Mouse (Mus musculus): ENCODE measurements around the gene Bmper. TPM values are rescaled to one million over a fixed set of nuclear protein-coding genes. Genes with fewer than 3 reads are reported as not detected.

Gene Bmper
- polyA plus RNA-seq, 1 experiment from 2014 or later, result 26.7 TPM

GRCm38 (mm10) chr9:23246389-23246788 lies 23.5 kb downstream of the Bmper start:
- H3K27ac ChIP-seq (ENCODE audit: low read depth, low read length), result no peak overlapping the region; the same call in 1 of the 2 replicates
- H3K4me1 ChIP-seq (ENCODE audit: control insufficient read depth, insufficient read depth, low read length), result no peaks in the 10 kb centered on the region
- no peak overlapping the region for H3K9ac ChIP-seq (ENCODE audit: low read depth, low read length)
- no peak overlapping the region for H3K4me3 ChIP-seq (ENCODE audit: low read length)
- H3K36me3 ChIP-seq (ENCODE audit: control insufficient read depth, insufficient read depth, low read length), result no peaks in the 10 kb centered on the region
- H3K27me3 ChIP-seq (ENCODE audit: control insufficient read depth, insufficient read depth, low read length), result no peaks in the 10 kb centered on the region
- ATAC-seq (ENCODE audit: low FRiP score, low TSS enrichment), result no peak
- no peaks in the 10 kb centered on the region for H3K9me3 ChIP-seq (ENCODE audit: control insufficient read depth, low read length)
- 49% methylated on average over 9 of the region's 9 CpGs for WGBS
- H3K4me2 ChIP-seq (replicated peaks; ENCODE audit: low read depth, low read length), result no peak overlapping the region

GRCm38 (mm10) chr9:23250026-23250425 lies 27.1 kb downstream of the Bmper start:
- no peaks in the 10 kb centered on the region for H3K9me3 ChIP-seq (ENCODE audit: control insufficient read depth, low read length)
- peak; percentile 76 for ATAC-seq (ENCODE audit: low FRiP score, low TSS enrichment)
- 4% methylated on average over 5 of the region's 5 CpGs for WGBS
- no peaks in the 10 kb centered on the region for H3K27me3 ChIP-seq (ENCODE audit: control insufficient read depth, insufficient read depth, low read length)
- 0 out of 2 replicates have a peak, but pooled peaks cover 3% of the 10 kb centered on the region for H3K4me1 ChIP-seq (ENCODE audit: control insufficient read depth, insufficient read depth, low read length)
- H3K4me3 ChIP-seq (ENCODE audit: low read length), result no peak overlapping the region
- no peaks in the 10 kb centered on the region for H3K36me3 ChIP-seq (ENCODE audit: control insufficient read depth, insufficient read depth, low read length)
- no peak overlapping the region for H3K27ac ChIP-seq (ENCODE audit: low read depth, low read length)
- H3K4me2 ChIP-seq (replicated peaks; ENCODE audit: low read depth, low read length), result no peak overlapping the region
- H3K9ac ChIP-seq (ENCODE audit: low read depth, low read length), result no peak overlapping the region

DNA sequence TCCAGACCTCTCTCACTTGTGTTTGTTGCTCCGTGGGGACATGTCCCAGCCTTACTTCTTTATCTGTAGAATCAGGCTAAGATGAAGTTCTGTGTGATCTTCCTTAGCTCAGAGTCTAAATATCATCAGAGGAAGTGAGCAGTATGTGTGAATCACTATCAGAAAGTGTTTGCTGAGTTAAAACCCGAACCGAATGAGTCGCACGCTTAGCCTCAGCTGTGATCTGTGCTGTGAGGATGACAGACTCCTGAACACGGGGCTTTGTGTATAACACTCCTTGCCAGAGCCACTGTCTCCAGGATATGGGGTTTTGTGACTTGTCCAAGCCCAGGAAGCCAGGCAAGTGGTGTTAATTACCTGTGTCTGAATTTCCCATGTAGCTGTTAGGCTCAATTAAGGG lies 28.1 kb downstream of the Bmper start:
- 0 out of 2 replicates have a peak, but pooled peaks cover 3% of the 10 kb centered on the region for H3K4me1 ChIP-seq (ENCODE audit: control insufficient read depth, insufficient read depth, low read length)
- no peaks in the 10 kb centered on the region for H3K9me3 ChIP-seq (ENCODE audit: control insufficient read depth, low read length)
- ATAC-seq (ENCODE audit: low FRiP score, low TSS enrichment), result no peak
- no peak overlapping the region for H3K27ac ChIP-seq (ENCODE audit: low read depth, low read length)
- H3K4me3 ChIP-seq (ENCODE audit: low read length), result no peak overlapping the region
- H3K9ac ChIP-seq (ENCODE audit: low read depth, low read length), result no peak overlapping the region
- no peaks in the 10 kb centered on the region for H3K36me3 ChIP-seq (ENCODE audit: control insufficient read depth, insufficient read depth, low read length)
- H3K4me2 ChIP-seq (replicated peaks; ENCODE audit: low read depth, low read length), result no peak overlapping the region
- no peaks in the 10 kb centered on the region for H3K27me3 ChIP-seq (ENCODE audit: control insufficient read depth, insufficient read depth, low read length)
- WGBS, result 75% methylated on average over 6 of the region's 6 CpGs

DNA sequence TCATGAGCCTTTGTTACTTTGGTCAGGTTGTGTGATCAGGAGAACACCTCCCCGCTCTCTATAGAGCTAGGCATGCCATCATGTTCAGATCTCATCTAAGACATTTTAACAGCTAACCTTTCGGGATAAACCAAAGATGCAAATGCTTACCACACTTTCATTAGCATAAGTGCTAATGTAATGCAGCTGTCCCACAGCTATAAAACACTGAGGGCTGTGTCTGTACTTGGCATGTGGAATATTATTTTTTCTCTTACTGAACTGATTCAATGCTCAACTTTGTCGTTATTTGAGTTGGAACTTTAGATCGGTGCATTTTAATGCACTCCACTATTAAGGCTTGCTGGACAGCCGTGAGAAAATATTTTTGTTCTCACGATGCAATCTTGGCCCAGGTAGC lies 30.7 kb downstream of the Bmper start:
- Histone ChIP-seq H3K9ac (ENCODE audit: low read depth, low read length) (no peak overlapping the region), H3K4me2 (replicated peaks; ENCODE audit: low read depth, low read length) (no peak overlapping the region), H3K4me3 (ENCODE audit: low read length) (no peak overlapping the region), H3K27ac (ENCODE audit: low read depth, low read length) (no peak overlapping the region), H3K36me3 (ENCODE audit: control insufficient read depth, insufficient read depth, low read length) (no peaks in the 10 kb centered on the region), H3K27me3 (ENCODE audit: control insufficient read depth, insufficient read depth, low read length) (no peaks in the 10 kb centered on the region), H3K4me1 (ENCODE audit: control insufficient read depth, insufficient read depth, low read length) (0 out of 2 replicates have a peak, but pooled peaks cover 3% of the 10 kb centered on the region), H3K9me3 (ENCODE audit: control insufficient read depth, low read length) (no peaks in the 10 kb centered on the region)
- ATAC-seq (ENCODE audit: low FRiP score, low TSS enrichment), result no peak
- WGBS, result 71% methylated on average over 6 of the region's 6 CpGs

- H3K4me2 ChIP-seq (replicated peaks; ENCODE audit: low read depth, low read length), result peak overlapping the region; percentile 42
- WGBS, result 56% methylated on average over 37 of the region's 37 CpGs
- H3K4me3 ChIP-seq (ENCODE audit: low read length), result no peak overlapping the region; the same call in 1 of the 2 replicates
- H3K27ac ChIP-seq (ENCODE audit: low read depth, low read length), result no peak overlapping the region
- H3K4me1 ChIP-seq (ENCODE audit: control insufficient read depth, insufficient read depth, low read length), result 0 out of 2 replicates have a peak, but pooled peaks cover 3% of the 10 kb centered on the region
- H3K9me3 ChIP-seq (ENCODE audit: control insufficient read depth, low read length), result no peaks in the 10 kb centered on the region
- no peaks in the 10 kb centered on the region for H3K36me3 ChIP-seq (ENCODE audit: control insufficient read depth, insufficient read depth, low read length)
- no peak overlapping the region for H3K9ac ChIP-seq (ENCODE audit: low read depth, low read length)
- H3K27me3 ChIP-seq (ENCODE audit: control insufficient read depth, insufficient read depth, low read length), result no peaks in the 10 kb centered on the region
- no peak for ATAC-seq (ENCODE audit: low FRiP score, low TSS enrichment)
Measured at GRCm38 (mm10) chr9:23254237-23255214, 31.6 kb downstream of the Bmper start.

DNA sequence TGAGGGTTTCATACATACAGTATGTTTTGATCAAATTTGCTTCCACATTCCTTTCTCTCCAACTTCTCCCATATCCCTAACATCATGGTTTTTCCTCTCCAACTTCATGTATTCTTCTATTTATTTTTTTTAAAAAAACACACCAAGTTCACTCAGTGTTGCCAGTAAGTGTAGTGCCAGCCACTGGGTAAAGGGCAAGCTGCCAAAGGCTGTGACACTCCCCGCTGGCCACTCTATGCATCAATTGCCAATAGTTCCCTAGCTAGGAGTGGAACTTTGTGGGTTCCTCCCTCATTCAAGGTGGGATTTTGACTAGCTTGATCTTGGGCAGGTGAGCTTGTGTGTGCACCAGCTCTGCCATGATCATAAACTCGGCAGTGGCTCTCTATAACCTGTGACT lies 33.0 kb downstream of the Bmper start:
- 93% methylated on average over 2 of the region's 2 CpGs for WGBS
- no peak for ATAC-seq (ENCODE audit: low FRiP score, low TSS enrichment)
- H3K4me2 ChIP-seq (replicated peaks; ENCODE audit: low read depth, low read length), result no peak overlapping the region

GRCm38 (mm10) chr9:23256576-23256975 lies 33.7 kb downstream of the Bmper start:
- Histone ChIP-seq H3K9ac (ENCODE audit: low read depth, low read length) (no peak overlapping the region), H3K4me2 (replicated peaks; ENCODE audit: low read depth, low read length) (no peak overlapping the region), H3K27ac (ENCODE audit: low read depth, low read length) (no peak overlapping the region), H3K9me3 (ENCODE audit: control insufficient read depth, low read length) (no peaks in the 10 kb centered on the region), H3K36me3 (ENCODE audit: control insufficient read depth, insufficient read depth, low read length) (no peaks in the 10 kb centered on the region), H3K27me3 (ENCODE audit: control insufficient read depth, insufficient read depth, low read length) (no peaks in the 10 kb centered on the region), H3K4me3 (ENCODE audit: low read length) (no peak overlapping the region), H3K4me1 (ENCODE audit: control insufficient read depth, insufficient read depth, low read length) (0 out of 2 replicates have a peak, but pooled peaks cover 3% of the 10 kb centered on the region)
- no peak for ATAC-seq (ENCODE audit: low FRiP score, low TSS enrichment)
- 92% methylated on average over 2 of the region's 2 CpGs for WGBS

More for the DNA sequence above, 33.0 kb downstream of the Bmper start:
- Histone ChIP-seq H3K27me3 (ENCODE audit: control insufficient read depth, insufficient read depth, low read length) (no peaks in the 10 kb centered on the region), H3K9me3 (ENCODE audit: control insufficient read depth, low read length) (no peaks in the 10 kb centered on the region), H3K4me1 (ENCODE audit: control insufficient read depth, insufficient read depth, low read length) (0 out of 2 replicates have a peak, but pooled peaks cover 3% of the 10 kb centered on the region), H3K9ac (ENCODE audit: low read depth, low read length) (no peak overlapping the region), H3K36me3 (ENCODE audit: control insufficient read depth, insufficient read depth, low read length) (no peaks in the 10 kb centered on the region), H3K4me3 (ENCODE audit: low read length) (no peak overlapping the region), H3K27ac (ENCODE audit: low read depth, low read length) (no peak overlapping the region)

GRCm38 (mm10) chr9:23261834-23262233 lies 39.0 kb downstream of the Bmper start:
- Histone ChIP-seq H3K4me1 (ENCODE audit: control insufficient read depth, insufficient read depth, low read length) (no peaks in the 10 kb centered on the region), H3K4me2 (replicated peaks; ENCODE audit: low read depth, low read length) (no peak overlapping the region), H3K27me3 (ENCODE audit: control insufficient read depth, insufficient read depth, low read length) (no peaks in the 10 kb centered on the region), H3K36me3 (ENCODE audit: control insufficient read depth, insufficient read depth, low read length) (no peaks in the 10 kb centered on the region), H3K9ac (ENCODE audit: low read depth, low read length) (no peak overlapping the region), H3K9me3 (ENCODE audit: control insufficient read depth, low read length) (no peaks in the 10 kb centered on the region), H3K4me3 (ENCODE audit: low read length) (no peak overlapping the region), H3K27ac (ENCODE audit: low read depth, low read length) (no peak overlapping the region)
- WGBS, result 81% methylated on average over 3 of the region's 3 CpGs
- ATAC-seq (ENCODE audit: low FRiP score, low TSS enrichment), result no peak

DNA sequence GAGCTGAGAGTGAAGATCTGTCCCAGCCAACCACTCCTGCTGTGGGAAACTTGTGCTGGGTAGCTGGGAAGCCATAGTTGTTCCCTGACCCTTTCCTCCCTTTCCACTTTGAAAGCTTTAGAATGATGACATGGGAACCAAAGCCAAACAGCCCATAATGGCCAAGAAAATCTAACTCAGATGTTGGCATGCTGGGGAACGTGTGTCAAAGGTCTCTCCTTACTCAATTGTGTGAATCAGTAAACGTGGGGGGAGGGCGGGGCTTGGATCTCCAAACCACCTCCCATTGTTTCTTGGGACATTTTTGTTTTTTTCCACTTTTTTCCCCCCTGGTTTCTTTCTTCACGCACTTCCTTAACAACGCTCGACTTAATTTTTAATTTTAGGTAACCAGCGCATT lies 40.0 kb downstream of the Bmper start:
- no peak for ATAC-seq (ENCODE audit: low FRiP score, low TSS enrichment)
- Histone ChIP-seq H3K9me3 (ENCODE audit: control insufficient read depth, low read length) (no peaks in the 10 kb centered on the region), H3K27ac (ENCODE audit: low read depth, low read length) (no peak overlapping the region), H3K4me2 (replicated peaks; ENCODE audit: low read depth, low read length) (no peak overlapping the region), H3K9ac (ENCODE audit: low read depth, low read length) (no peak overlapping the region), H3K36me3 (ENCODE audit: control insufficient read depth, insufficient read depth, low read length) (no peaks in the 10 kb centered on the region), H3K4me1 (ENCODE audit: control insufficient read depth, insufficient read depth, low read length) (no peaks in the 10 kb centered on the region), H3K27me3 (ENCODE audit: control insufficient read depth, insufficient read depth, low read length) (no peaks in the 10 kb centered on the region), H3K4me3 (ENCODE audit: low read length) (no peak overlapping the region)
- WGBS, result 84% methylated on average over 7 of the region's 7 CpGs

All from kidney, embryonic 14.5 days (tissue).